Mouse (Mus musculus): ENCODE measurements at regions not wholly inside any gene's neighbourhood (a gene's known extent, or its start where the extent isn't known, plus 50 kb on each side); places are given as distances from the start of the nearest gene placed in this dataset.

DNA sequence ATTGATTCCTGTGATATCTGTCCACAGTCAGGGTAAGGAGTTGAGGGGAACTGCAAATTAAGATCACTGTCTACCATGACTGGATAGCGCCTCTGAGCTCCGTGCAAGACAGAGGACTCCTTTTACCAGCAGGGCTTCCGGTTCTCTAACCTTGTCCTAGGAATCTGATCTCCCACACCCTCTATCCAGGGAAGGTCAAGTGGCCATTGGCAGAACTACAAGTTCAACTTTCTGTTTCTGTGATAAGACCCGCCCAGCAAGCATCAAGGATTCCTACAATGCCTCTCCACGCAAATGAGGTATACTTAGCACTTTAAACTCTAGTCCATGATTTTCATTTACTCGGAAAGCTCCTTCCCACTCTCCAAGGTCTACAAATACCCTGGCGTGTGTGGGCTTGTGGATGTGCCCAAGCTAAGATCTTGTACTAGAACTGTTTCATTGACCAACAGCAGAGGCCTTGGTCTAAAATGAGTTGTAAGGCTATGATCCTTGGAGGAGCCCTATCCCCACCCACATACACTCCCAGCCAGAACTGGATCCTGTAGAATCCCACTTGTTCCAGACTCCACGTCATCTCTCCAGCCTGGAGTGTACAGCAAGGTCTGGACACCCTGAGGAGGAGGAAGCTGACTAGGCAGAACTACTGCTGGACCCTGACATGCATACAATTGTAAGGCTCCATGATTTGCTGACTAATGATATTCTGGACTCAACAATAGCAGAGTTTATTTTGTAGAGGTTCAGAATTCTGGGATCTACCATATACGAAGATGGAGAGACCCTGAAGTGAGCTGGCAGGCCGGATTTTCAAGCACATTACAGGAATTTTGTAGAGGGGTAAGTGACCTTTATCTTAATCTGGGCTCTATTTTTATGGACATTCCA lies 190.8 kb upstream of the Phyhipl start:
- no peak for TF ChIP-seq POLR2A (IDR thresholded peaks at IDR 0.05; ENCODE audit: borderline replicate concordance, extremely low read depth, insufficient read depth, insufficient read length, poor library complexity, severe bottlenecking)
- TF ChIP-seq CTCF (IDR thresholded peaks at IDR 0.05; ENCODE audit: borderline replicate concordance, extremely low read depth, insufficient read depth, insufficient read length): no peak

Data from brain, embryonic 14.5 days (tissue).